Mouse (Mus musculus): Measurements from ENCODE around the gene 4933415A04Rik.

DNA sequence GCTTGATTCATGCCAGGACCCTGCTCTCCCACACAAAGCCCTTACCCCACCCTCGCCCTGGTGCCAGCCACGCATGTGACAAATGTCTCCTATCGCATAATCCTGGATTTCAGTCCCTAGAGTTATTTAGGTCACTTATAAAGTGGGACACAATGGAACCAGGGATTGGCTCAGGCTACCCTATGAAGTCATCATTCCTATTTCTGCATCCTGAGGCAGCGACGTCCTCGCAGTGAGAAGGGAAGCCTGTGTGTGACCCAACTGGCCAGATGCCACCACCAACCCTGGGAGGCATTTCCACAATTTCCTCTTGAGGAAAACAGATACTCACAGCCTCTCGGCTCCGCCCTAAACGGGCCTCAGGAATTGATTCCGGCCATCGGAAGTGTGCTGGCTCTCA is 17.2 kb upstream of the 4933415A04Rik start:
- TF ChIP-seq POLR2A (IDR thresholded peaks at IDR 0.05; ENCODE audit: insufficient read depth, low read length) (no peak), CTCF (IDR thresholded peaks at IDR 0.05; ENCODE audit: low read depth, low read length) (no peak)
